Comparison of ENCODE assay signal across 8 mouse cellular contexts in the genomic region with DNA sequence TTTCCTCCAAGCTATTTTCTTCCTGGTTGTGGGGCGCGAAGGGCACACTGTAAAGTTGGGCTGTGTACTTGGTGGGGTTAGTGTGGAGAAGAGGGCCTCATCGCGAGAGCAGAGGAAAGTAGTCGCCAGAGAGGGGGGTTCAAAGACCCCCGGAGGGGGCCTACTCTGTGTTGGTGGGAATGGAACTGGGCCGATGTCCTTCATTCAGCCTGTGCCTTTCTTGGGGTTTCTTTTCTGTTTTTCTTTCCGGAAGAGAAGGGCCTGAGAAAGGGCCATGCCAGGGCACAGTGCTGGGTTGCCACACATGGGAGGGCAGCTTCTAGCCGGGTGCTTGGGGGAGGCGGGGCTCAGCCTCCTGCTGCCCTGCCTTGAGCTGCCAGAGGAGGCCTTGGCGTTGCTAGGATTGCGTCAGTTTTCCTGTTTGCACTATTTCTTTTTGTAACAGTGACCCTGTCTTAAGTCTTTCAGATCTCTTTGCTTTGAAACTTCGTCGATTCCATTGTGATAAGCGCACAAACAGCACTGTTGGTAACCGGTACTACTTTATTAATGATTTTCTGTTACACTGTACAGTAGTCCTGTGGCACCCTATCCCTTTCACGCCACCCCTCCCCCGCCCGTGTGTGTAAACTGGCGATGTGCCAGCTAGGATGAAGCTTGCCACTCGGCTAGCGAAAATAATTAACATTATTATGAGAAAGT. TPM values are rescaled to one million over a fixed set of nuclear protein-coding genes. Genes with fewer than 3 reads are reported as not detected.
A peak's percentile ranks its signal among the peaks of the same experiment; 100 is the strongest.
DNase-seq lines count a peak whose midpoint lies in the region; ATAC-seq and TF ChIP-seq lines count a peak whose summit lies in the region.

No protein-coding gene starts in this region.

- peaks cover 4% of the 10 kb centered on the region; the same call in 1 of the 2 replicates for H3K36me3 ChIP-seq in ES-E14 (ENCODE audit: control insufficient read depth, insufficient read depth, low read length, poor library complexity, severe bottlenecking)
- no peaks in the 10 kb centered on the region for H3K36me3 ChIP-seq in hindbrain, embryonic 12.5 days

- in situ Hi-C loops in ES-E14 (cut with MboI; ENCODE audit: low sequenced_read_pairs in 2 of 2, unreplicated experiment in 2 of 2) = no loop called here

- H3K9ac ChIP-seq in ES-E14 (ENCODE audit: insufficient read depth, low read depth, low read length, poor library complexity, severe bottlenecking) = peak overlapping the region; percentile 73
- peak overlapping the region; percentile 66 for H3K9ac ChIP-seq in hindbrain, embryonic 12.5 days

- H3K27ac ChIP-seq in ES-E14 (ENCODE audit: insufficient read depth, low read depth, low read length, poor library complexity, severe bottlenecking) = no peak overlapping the region
- peak overlapping the region; percentile 74 for H3K27ac ChIP-seq in hindbrain, embryonic 12.5 days

- DNase-seq in ES-E14 (ENCODE audit: low read depth, low spot score) = no peak
- peak; percentile 68 for DNase-seq in cerebellum, adult 11-12 months
- peak; percentile 26 to 35 for DNase-seq in layer of hippocampus, postnatal 36 days
- DNase-seq in lung, postnatal 36 days = peak; percentile 84
- peak; percentile 55 for DNase-seq in retina, embryonic 14.5 days (ENCODE audit: low spot score)
- peak; percentile 42 to 54 for DNase-seq in thymus, postnatal 36 days

- no peaks in the 10 kb centered on the region for H3K4me1 ChIP-seq in ES-E14 (ENCODE audit: control insufficient read depth in 2 of 2, insufficient read depth in 2 of 2, low read length in 2 of 2, poor library complexity in 1 of 2)
- no peaks in the 10 kb centered on the region for H3K4me1 ChIP-seq in hindbrain, embryonic 12.5 days

- peak overlapping the region; percentile 59 for H3K4me2 ChIP-seq in hindbrain, embryonic 12.5 days (replicated peaks)

- H3K4me3 ChIP-seq in ES-E14 (ENCODE audit: insufficient read depth in 1 of 2, low read depth in 1 of 2, low read length in 2 of 2, poor library complexity in 1 of 2, severe bottlenecking in 1 of 2) = peak overlapping the region; percentile 65 to 81
- peak overlapping the region; percentile 48 for H3K4me3 ChIP-seq in hindbrain, embryonic 12.5 days

- peak; percentile 61 for ATAC-seq in frontal cortex, adult (ENCODE audit: low TSS enrichment)
- peak; percentile 69 for ATAC-seq in hindbrain, embryonic 12.5 days (ENCODE audit: low FRiP score)

- H3K9me3 ChIP-seq in ES-E14 (ENCODE audit: control insufficient read depth, insufficient read depth, low read depth, low read length) = no peaks in the 10 kb centered on the region
- no peaks in the 10 kb centered on the region for H3K9me3 ChIP-seq in hindbrain, embryonic 12.5 days (replicated peaks)

- no peaks in the 10 kb centered on the region for H3K27me3 ChIP-seq in hindbrain, embryonic 12.5 days

- 16% methylated on average over 22 of the region's 22 CpGs for WGBS in hindbrain, embryonic 12.5 days

TF ChIP-seq in ES-E14, 5 proteins besides CTCF, POLR2A, EP300 and RAD21:
- peak; percentile 63; the same call in 1 of the 2 replicates for TF ChIP-seq CHD2 (IDR thresholded peaks at IDR 0.05; ENCODE audit: low read depth, low read length)
- no peak for TF ChIP-seq MAFK (IDR thresholded peaks at IDR 0.05; ENCODE audit: insufficient read depth, low read depth, low read length)
- TF ChIP-seq ZC3H11A (IDR thresholded peaks at IDR 0.05; ENCODE audit: borderline replicate concordance, low read depth, low read length) = no peak
- no peak for TF ChIP-seq HCFC1 (IDR thresholded peaks at IDR 0.05; ENCODE audit: borderline replicate concordance, insufficient read depth, low read length)
- TF ChIP-seq ZNF384 (IDR thresholded peaks at IDR 0.05; ENCODE audit: low read depth, low read length) = no peak

RNA-seq across cellular contexts. Expression of gene Mid1ip1, which starts 4.2 kb away (rescaled TPM):
- total RNA-seq in ES-E14 (2012; rRNA removed) = 15.2 and 24.5 TPM in 2 replicates
- polyA plus RNA-seq in hindbrain, embryonic 12.5 days (2016; fragmentation: Nextera tagmentation; extraction: Ambion mirVana) = 63.9 and 71.8 TPM in 2 replicates
- 10 to 100 TPM; 85.9 to 87.8 TPM for total RNA-seq in layer of hippocampus, postnatal 36 days (2021)
